Mouse (Mus musculus) layer of hippocampus, adult 9-10 months (tissue): ENCODE results near the gene Lmnb2.

Experiments
- DNase-seq: peaks from one replicate; pipeline ENCODE4 v3.0.0; 2022; ENCODE audit warnings: low spot score

The Lmnb2 gene

GRCm38 (mm10) chr10:80917779-80918434, at the start of gene Lmnb2:
Lmnb2 (minus strand) TSS chr10:80918245.
- DNase-seq = no peak

DNA sequence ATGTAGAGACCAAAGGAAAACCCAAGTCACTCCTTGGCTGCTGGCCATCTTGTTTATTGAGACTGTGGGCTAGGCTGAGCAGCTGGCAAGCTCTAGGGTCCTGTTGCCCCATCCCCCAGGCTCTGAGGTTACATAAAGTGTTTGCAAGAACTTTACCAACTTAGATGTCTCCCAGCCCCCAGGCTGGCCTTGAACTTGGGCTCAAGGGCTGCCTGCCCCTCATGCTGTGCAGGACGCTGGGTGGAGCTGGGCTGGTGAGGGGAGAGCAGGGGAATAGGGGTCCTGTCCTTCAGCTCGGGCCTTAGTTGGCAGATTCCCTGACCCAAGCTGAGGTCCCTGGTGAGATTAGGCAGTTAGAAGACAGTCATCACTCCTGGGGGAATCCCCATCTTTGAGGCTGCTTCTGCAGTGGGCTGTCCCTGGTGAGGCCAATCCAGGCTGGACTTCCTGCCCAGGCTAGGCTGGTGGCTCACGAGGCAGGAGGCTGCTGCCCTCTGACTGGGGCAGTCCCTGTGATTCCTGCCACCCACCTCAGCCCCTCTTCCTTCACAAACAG, 49.1 kb upstream of the Lmnb2 start:
- no peak for DNase-seq

DNA sequence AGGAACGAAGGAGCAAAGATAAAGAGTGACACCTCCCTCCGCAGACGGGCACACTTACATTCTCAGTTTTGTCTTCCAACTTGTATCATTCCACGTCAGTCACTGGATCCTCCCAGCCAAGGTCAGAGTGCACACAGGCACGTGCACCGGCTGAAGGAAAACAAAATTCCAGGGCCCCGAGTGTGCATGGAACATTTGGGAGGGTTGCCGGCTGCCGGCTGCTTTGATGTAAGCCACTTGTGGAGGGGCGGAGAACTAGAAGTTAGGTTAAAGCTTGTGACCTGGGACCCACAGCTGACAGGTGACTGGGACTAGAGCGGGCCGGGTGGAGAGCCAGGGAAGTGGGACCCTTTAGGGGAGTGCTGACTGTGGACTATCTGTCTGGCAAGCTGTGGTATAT, 48.3 kb upstream of the Lmnb2 start:
- no peak for DNase-seq

DNA sequence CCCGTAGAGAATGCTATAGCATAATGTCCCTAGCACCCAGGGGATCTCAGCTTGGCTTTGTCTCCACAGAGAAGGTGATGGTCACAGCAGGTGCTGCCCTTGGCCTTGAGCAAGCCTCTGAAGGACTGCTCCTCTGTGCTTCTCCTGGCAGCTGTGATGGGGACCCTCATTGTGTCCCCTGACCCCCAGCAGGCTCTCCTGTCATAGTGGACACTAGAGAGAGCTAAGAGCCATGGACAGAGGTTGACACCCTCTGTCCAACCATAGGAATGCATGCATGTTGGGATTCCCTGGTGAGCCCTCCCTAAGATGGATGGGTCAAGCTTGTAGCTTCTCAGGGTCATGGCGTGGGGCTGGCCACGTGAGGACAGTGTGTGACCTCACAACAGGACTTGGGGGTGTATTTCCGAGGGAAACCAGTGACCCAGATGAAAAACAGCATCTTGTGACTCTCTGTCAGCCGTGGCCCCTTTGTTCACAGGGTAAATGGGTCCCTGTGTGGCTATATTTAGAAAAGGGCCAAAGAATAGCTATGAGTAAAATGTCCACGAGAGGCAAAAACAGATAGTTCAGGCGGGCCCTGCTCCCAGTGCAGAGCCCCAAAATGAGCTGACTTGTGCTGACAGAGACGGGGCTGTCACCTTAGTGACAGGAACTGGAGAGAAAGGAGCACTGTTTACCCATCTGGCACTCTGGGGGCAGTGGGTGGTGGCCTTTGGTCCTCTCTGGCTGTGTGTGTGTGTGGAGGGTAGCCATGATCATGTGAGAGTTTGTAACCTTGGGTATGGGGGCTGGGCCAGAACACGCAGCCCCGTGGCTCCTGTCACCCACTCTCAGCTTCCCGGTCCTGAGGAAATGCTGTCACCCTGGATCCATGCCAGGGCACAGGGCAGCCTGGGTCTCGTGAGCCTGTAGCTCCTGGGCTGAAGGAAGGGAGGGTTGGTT, 45.3 kb upstream of the Lmnb2 start:
- no peak for DNase-seq

DNA sequence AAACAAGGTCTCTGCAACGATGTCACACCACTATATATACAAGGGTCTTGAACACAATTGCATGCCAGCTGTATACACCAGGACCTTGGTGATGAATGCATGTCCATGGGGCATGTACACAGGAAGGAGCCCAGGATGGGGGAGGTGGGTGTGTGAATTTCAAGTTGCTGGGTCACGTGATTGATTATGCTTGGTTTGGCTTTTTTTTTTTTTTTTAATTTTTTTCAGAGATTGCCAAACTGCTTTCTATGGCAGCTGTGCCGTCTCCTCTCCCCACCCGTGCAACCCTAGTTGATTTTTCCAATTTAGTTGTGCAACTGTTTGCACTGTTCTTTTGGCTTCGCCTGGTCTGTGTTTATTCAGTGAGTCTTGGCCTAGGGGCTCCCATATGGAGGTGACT, 44.5 kb upstream of the Lmnb2 start:
- no peak for DNase-seq

DNA sequence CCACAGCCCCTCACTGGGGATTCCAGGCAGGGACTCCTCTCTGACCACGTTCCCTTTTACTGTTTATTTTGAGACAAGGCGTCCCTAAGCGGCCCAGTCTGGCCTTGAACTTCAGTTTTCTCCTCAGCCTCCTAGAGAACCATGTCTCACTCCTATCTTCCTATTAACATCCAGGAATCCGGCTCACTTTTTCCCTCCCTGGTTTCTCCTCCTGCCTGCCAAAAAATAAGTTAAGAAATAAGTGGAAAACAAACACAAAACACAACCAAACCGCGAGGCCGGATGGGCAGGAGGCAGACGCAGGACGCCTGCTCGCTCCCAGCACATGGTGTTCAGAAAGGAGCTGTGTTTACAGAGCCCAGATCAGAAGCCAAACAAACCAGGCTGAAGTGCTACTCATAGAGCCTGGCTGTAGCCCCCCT, 44.0 kb upstream of the Lmnb2 start:
- no peak for DNase-seq

GRCm38 (mm10) chr10:80960551-80961508, 42.8 kb upstream of the Lmnb2 start:
- DNase-seq = no peak

DNA sequence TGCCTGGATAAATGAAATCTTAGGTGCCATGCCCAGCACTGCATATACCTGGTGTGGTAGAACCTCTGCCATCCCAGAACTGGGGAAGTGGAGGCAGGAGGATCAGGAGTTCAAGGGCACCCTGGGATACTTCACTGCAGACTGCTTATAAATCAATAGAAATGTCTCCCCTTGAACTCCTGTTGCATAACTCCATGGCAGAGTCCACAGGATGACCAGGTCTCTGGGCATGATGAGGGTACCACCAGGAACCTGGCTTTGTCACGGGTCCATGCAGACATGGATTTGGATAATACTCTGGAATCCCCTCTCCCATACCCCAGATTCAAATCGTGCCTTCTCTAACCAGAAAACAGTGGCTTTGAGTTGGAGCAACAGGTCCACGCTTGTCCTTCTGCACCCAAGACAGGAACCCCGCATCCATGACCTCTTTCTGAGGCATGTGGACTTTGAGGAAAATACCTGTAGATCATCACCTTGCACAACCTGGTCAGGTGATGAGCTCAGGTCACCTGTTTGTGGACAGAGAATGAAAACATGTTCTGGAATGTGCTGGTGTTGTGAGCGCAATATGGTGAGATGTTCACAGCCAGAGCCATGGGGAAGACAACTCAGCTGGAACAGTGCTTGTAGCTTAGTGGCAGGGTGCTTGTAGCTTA, 41.1 kb upstream of the Lmnb2 start:
- no peak for DNase-seq

GRCm38 (mm10) chr10:80957791-80958190, 39.7 kb upstream of the Lmnb2 start:
- no peak for DNase-seq

DNA sequence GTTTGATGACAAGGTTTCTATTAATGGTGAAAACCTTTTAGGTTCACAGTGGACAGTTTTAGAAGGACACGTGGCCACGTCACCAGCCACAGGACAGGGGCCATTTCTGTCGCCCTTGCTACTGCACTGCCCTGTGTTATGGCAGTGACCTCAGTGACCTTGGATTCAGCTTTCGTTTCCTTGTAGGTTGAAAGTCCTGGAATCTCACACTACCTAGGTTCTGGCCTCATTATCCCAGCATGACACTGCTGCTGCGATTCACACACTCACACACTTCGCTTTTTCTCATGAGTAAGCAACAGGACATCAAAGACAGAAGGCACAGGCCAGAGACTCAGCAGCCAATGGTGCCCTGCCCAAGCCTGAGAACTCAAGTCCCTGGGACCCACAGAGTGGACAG, 38.9 kb upstream of the Lmnb2 start:
- no peak for DNase-seq

GRCm38 (mm10) chr10:80956385-80956784, 38.3 kb upstream of the Lmnb2 start:
- DNase-seq = no peak

GRCm38 (mm10) chr10:80955536-80955935, 37.5 kb upstream of the Lmnb2 start:
- DNase-seq = no peak

GRCm38 (mm10) chr10:80954843-80955242, 36.8 kb upstream of the Lmnb2 start:
- no peak for DNase-seq

- DNase-seq = no peak
Measured at GRCm38 (mm10) chr10:80954415-80954814, 36.4 kb upstream of the Lmnb2 start.

DNA sequence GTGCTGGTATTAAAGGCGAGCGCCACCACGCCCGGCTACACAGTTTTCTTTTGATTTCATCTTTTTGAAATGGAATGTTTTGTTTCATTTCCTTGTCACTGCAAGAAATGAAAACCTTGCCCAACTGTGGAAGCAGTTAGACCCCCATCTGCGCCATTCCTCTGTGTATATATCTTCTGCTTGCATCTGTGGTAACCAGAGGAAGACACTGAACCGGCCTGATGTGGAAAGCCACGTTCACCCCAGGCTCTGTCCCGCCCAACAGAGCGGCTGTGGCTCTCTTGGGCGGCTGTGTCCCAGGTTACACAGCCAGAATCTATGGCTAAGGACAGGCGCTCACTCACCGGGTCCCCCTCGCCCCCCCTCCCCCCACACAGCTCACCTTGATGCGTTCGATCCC, 34.4 kb upstream of the Lmnb2 start:
- DNase-seq = no peak

DNA sequence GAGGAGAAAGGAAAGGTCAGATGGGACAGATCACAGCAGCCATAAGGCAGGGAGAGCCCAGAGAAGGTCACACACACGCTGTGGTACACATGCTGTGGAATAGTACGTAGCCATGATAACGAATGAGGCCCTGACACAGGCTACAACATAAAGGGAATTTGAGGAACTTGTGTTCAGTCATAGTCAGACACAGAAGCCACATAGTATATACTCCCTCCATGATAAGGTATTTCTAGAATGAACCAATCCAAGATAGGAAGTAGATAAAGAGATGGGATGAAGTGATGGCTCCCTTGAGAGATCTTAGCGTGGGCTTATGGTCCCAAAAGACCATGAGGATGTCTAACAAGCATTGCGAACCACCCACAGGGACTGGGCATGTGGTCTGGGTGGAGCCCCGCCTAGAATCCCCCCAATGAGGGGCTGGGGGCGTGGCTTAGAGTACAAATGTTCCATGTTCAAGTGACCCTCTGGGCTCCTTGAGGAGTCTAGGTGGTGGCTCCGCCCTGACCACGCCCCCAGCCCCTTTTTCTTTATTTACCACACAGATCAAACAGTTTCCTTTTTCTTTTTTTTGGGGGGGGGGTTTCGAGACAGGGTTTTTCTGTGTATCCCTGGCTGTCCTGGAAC, 33.8 kb upstream of the Lmnb2 start:
- DNase-seq = no peak

- no peak for DNase-seq
Measured at GRCm38 (mm10) chr10:80950314-80950713, 32.3 kb upstream of the Lmnb2 start.

GRCm38 (mm10) chr10:80949081-80949480, 31.0 kb upstream of the Lmnb2 start:
- DNase-seq = no peak

DNA sequence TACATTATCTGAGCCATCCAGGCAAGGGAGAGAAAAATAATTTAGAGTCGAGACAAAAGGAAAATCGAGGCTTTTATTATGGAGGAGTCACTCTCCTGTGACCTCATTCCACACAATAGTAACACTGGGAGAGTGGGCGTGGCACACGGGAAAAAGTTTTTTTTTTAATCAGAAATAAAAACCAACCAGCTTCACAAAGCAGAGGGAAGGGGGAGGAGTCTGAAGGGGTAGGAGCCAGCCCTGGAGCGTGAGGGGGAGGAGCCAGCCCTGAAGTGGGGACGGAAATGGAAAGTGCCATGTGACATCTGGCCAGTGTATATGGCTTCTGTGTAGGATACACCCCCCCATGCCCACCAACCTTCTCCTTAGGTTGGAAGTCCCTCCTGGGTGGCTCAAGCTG, 30.5 kb upstream of the Lmnb2 start:
- DNase-seq = no peak

DNA sequence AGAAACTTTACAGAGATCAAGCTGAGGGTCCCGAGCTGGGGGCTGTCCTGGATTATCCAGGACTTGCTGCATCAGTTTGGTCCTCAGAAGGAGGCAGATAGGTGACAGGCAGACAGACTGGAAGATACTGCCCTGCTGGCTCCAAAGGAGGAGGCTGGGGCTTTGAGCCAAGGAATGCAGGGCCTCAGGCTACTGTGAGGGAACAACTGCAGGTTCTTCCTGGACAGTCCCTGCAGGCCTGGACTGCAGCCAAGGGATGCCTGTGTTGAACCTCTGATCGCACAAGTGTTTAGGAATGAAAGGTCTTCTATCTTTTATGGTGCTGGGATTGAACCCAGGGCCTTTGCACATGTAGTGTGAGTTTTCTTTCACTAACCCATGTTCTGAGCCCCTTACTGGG, 29.8 kb upstream of the Lmnb2 start:
- no peak for DNase-seq
